Mouse (Mus musculus) bone marrow, adult 2 months (tissue): ENCODE results near the gene Tmem51. TPM values are rescaled to one million over a fixed set of nuclear protein-coding genes. Genes with fewer than 3 reads are reported as not detected.
"Not testable (repeated sequence)": the region's sequence is repeated elsewhere in the genome, so short reads cannot be mapped to it uniquely, and the experiment has no call there.

Source experiments
- H3K27ac ChIP-seq: fragments of 200-500 bp; 2 replicates; pipeline ENCODE4 v1.5.1; 2012; ENCODE audit warnings: low read depth, mild to moderate bottlenecking, control low read depth, inconsistent platforms, low read length; ENCODE audit not compliant: control insufficient read depth, poor library complexity, insufficient read depth
- H3K4me1 ChIP-seq: fragments of 200-500 bp; 2 replicates; pipeline ENCODE4 v1.6.1; 2011; ENCODE audit warnings: low read length; ENCODE audit not compliant: control insufficient read depth, insufficient read depth
- H3K4me3 ChIP-seq: fragments of 200-500 bp; replicated peaks from 2 replicates; pipeline ENCODE3; 2011; ENCODE audit warnings: mild to moderate bottlenecking, low read depth, low read length, control low read depth; ENCODE audit not compliant: control insufficient read depth
- CTCF ChIP-seq: fragments of 200-500 bp; IDR thresholded peaks from 2 replicates; pipeline ENCODE4 v1.5.1; 2011; ENCODE audit warnings: low read length, control low read depth; ENCODE audit not compliant: control insufficient read depth, insufficient read depth
- POLR2A ChIP-seq: fragments of 200-500 bp; IDR thresholded peaks from 2 replicates; pipeline ENCODE4 v1.6.1; 2011; ENCODE audit warnings: low read depth, mild to moderate bottlenecking, control low read depth, low read length, borderline replicate concordance; ENCODE audit not compliant: control insufficient read depth
- WGBS: fragments of 180-500 bp; shearing (Covaris S2); methylation state at CpG from one replicate; pipeline ENCODE4 v1.1.7; 2018; 5-methylcytosine and 5-hydroxymethylcytosine counted together
- polyA plus RNA-seq: library from polyadenylated mRNA; stranded (reverse); fragments of >200 nt; gene quantifications from 2 replicates; pipeline ENCODE4 v1.2.4, GENCODE M21; 2011; ENCODE audit warnings: low replicate concordance; ENCODE audit not compliant: missing spikeins, insufficient read depth, insufficient read length

Tmem51 gene
- polyA plus RNA-seq, 1 experiment, result 5.9 TPM

- Histone ChIP-seq H3K27ac (no peak overlapping the region), H3K4me1 (peaks cover 1% of the 10 kb centered on the region; the same call in 1 of the 2 replicates), H3K4me3 (no peak overlapping the region)
- WGBS, result 67% methylated on average over 9 of the region's 9 CpGs
- TF ChIP-seq CTCF, result no peak
- TF ChIP-seq POLR2A, result no peak
Measured at GRCm38 (mm10) chr4:142000581-142000980, 83.5 kb downstream of the Tmem51 start.

- TF ChIP-seq CTCF (no peak), POLR2A (no peak)
- Histone ChIP-seq H3K4me1 (peaks cover 1% of the 10 kb centered on the region; the same call in 1 of the 2 replicates), H3K27ac (no peak overlapping the region), H3K4me3 (no peak overlapping the region)
- whole genome bisulfite sequencing, result 33% methylated on average over 7 of the region's 7 CpGs
Measured at GRCm38 (mm10) chr4:141999494-142000074, 84.5 kb downstream of the Tmem51 start.

DNA sequence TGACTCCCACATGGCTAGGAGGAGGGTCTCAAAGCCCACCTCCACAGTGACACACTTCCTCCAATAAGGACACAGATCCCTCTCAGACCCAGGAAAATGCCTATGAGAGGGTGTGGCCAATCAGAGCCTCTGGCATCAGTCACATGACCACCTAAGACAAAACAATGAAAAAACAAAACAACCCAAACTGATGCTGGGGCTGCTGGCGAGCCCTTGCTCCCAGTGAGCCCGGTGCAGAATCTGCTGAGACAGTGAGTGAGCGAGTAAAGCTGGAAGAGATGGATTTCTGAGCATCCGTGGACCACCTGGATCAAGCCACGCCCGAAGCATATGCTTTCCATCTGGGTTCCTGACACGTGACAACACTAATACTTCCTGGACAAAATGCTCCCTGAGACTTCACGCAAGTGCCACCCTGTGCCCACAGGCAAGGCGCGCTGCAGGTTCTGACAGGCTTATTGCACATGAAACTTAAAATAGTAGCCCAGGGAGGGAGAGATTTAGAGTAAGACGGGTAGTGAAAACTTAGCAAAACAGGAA, 85.8 kb downstream of the Tmem51 start:
- 10% methylated on average over 11 of the region's 11 CpGs for WGBS
- Histone ChIP-seq H3K4me3 (peak overlapping the region; percentile 54), H3K27ac (peak overlapping the region; percentile 25; the same call in 1 of the 2 replicates), H3K4me1 (peaks cover 1% of the 10 kb centered on the region; the same call in 1 of the 2 replicates)
- TF ChIP-seq CTCF, result no peak
- TF ChIP-seq POLR2A, result 0 out of 2 replicates have a peak, but pooled peaks have one; percentile 18

GRCm38 (mm10) chr4:141996880-141997279, 87.2 kb downstream of the Tmem51 start:
- 88% methylated on average over 3 of the region's 3 CpGs for WGBS

GRCm38 (mm10) chr4:141996086-141996485, 88.0 kb downstream of the Tmem51 start:
- no peak for TF ChIP-seq POLR2A
- TF ChIP-seq CTCF, result no peak
- WGBS, result 87% methylated on average over 7 of the region's 7 CpGs
- Histone ChIP-seq H3K4me1 (no peaks in the 10 kb centered on the region; the same call in 1 of the 2 replicates), H3K27ac (no peak overlapping the region), H3K4me3 (no peak overlapping the region)

More at GRCm38 (mm10) chr4:141996880-141997279, 87.2 kb downstream of the Tmem51 start:
- no peak overlapping the region for H3K4me3 ChIP-seq
- no peak overlapping the region for H3K27ac ChIP-seq
- TF ChIP-seq CTCF (no peak), POLR2A (no peak)
- no peaks in the 10 kb centered on the region; the same call in 1 of the 2 replicates for H3K4me1 ChIP-seq

GRCm38 (mm10) chr4:141994062-141994471, 90.0 kb downstream of the Tmem51 start:
- not testable (repeated sequence) for H3K27ac ChIP-seq, H3K4me3 ChIP-seq, H3K4me1 ChIP-seq
- WGBS, result 2% methylated on average over 2 of the region's 2 CpGs

- H3K4me3 ChIP-seq, result no peak overlapping the region
- no peak overlapping the region for H3K27ac ChIP-seq
- no peak for TF ChIP-seq CTCF
- TF ChIP-seq POLR2A, result no peak
- WGBS, result 61% methylated on average over 5 of the region's 5 CpGs
- H3K4me1 ChIP-seq, result no peaks in the 10 kb centered on the region; the same call in 1 of the 2 replicates
Measured at GRCm38 (mm10) chr4:141993347-141994061, 90.6 kb downstream of the Tmem51 start.

- 80% methylated on average over 14 of the region's 14 CpGs for WGBS
Measured at GRCm38 (mm10) chr4:141992530-141993204, 91.4 kb downstream of the Tmem51 start.

More at GRCm38 (mm10) chr4:141992530-141993204, 91.4 kb downstream of the Tmem51 start:
- no peaks in the 10 kb centered on the region; the same call in 1 of the 2 replicates for H3K4me1 ChIP-seq
- no peak overlapping the region for H3K4me3 ChIP-seq
- no peak for TF ChIP-seq POLR2A
- no peak for TF ChIP-seq CTCF
- H3K27ac ChIP-seq, result no peak overlapping the region
